Mouse (Mus musculus) CH12.LX (cell line): Measurements from ENCODE around the gene Spaca7. TPM values are rescaled to one million over a fixed set of nuclear protein-coding genes. Genes with fewer than 3 reads are reported as not detected.
"Not testable (repeated sequence)": the region's sequence is repeated elsewhere in the genome, so short reads cannot be mapped to it uniquely, and the experiment has no call there.

ENCODE experiments used
- DNase-seq: peaks from one replicate; pipeline ENCODE4 v3.0.0-alpha.2; 2013; ENCODE audit errors: extremely low read depth
- H3K27ac ChIP-seq: 2 replicates; pipeline ENCODE4 v1.5.1; 2012; ENCODE audit warnings: low read depth, mild to moderate bottlenecking, control low read depth, moderate library complexity; ENCODE audit not compliant: insufficient read depth
- H3K27me3 ChIP-seq: replicated peaks from 2 replicates; pipeline ENCODE3; 2012; ENCODE audit warnings: inconsistent platforms
- H3K36me3 ChIP-seq, 2 experiments: replicated peaks in 1 of 2; 2 replicates each; pipeline versions ENCODE3 to v1.6.1; 2012; ENCODE audit warnings: inconsistent platforms in 1 of 2, low read length in 1 of 2, mild to moderate bottlenecking in 1 of 2, mixed read lengths in 1 of 2, moderate library complexity in 1 of 2; ENCODE audit not compliant: control insufficient read depth in 1 of 2, insufficient read depth in 1 of 2
- H3K4me1 ChIP-seq, 2 experiments: 2 replicates each; pipeline ENCODE4 v1.6.1; 2012; ENCODE audit warnings: inconsistent platforms in 1 of 2, moderate library complexity in 1 of 2; ENCODE audit not compliant: insufficient read depth in 2 of 2, control insufficient read depth in 1 of 2
- H3K4me2 ChIP-seq: 2 replicates; pipeline ENCODE4 v1.6.1; 2012; ENCODE audit warnings: low read depth, mild to moderate bottlenecking, control low read depth; ENCODE audit not compliant: poor library complexity, insufficient read depth, severe bottlenecking
- H3K4me3 ChIP-seq, 3 experiments: fragments of 150-350 bp in 1 of 3; sonication (generic) in 1 of 3; replicated peaks in 1 of 3; 2 replicates each; pipeline versions ENCODE3 to v1.5.1; 2011 to 2012; ENCODE audit warnings: low read depth in 2 of 3, low read length in 2 of 3, mild to moderate bottlenecking in 2 of 3, moderate library complexity in 2 of 3, control low read depth in 1 of 3, improper control_type of control experiment in 1 of 3, inconsistent platforms in 1 of 3, mixed read lengths in 1 of 3; ENCODE audit not compliant: poor library complexity in 1 of 3
- H3K79me2 ChIP-seq: replicated peaks from 2 replicates; pipeline ENCODE4 v1.6.1; 2012; ENCODE audit warnings: mild to moderate bottlenecking, moderate library complexity; ENCODE audit not compliant: control insufficient read depth, poor library complexity, insufficient read depth, severe bottlenecking; ENCODE audit errors: extremely low read depth
- H3K9ac ChIP-seq: 2 replicates; pipeline ENCODE4 v1.6.1; 2012; ENCODE audit warnings: low read depth, mild to moderate bottlenecking, control low read depth, moderate library complexity; ENCODE audit not compliant: insufficient read depth
- H3K9me3 ChIP-seq: replicated peaks from 2 replicates; pipeline ENCODE3; 2012; ENCODE audit warnings: low read length, inconsistent platforms, mixed read lengths
- CHD1 ChIP-seq: IDR thresholded peaks from 2 replicates; pipeline ENCODE4 v1.6.1; 2012; ENCODE audit warnings: low read depth, low read length, improper control_type of control experiment, inconsistent platforms
- CHD2 ChIP-seq: IDR thresholded peaks from 2 replicates; pipeline ENCODE4 v1.6.1; 2011; ENCODE audit warnings: low read length, improper control_type of control experiment
- CTCF ChIP-seq, 2 experiments: IDR thresholded peaks in 1 of 2; conservative IDR thresholded peaks in 1 of 2; 2 replicates each; pipeline ENCODE4 v1.5.1; 2011 to 2012; ENCODE audit warnings: low read depth in 2 of 2, low read length in 2 of 2, improper control_type of control experiment in 1 of 2, inconsistent platforms in 1 of 2, mild to moderate bottlenecking in 1 of 2, moderate library complexity in 1 of 2
- E2F4 ChIP-seq: IDR thresholded peaks from 2 replicates; pipeline ENCODE4 v1.6.1; 2011; ENCODE audit warnings: low read depth, low read length, improper control_type of control experiment; ENCODE audit not compliant: insufficient replicate concordance
- ELF1 ChIP-seq: IDR thresholded peaks from 2 replicates; pipeline ENCODE4 v1.6.1; 2014; ENCODE audit warnings: low read depth, mild to moderate bottlenecking, inconsistent platforms, low read length, improper control_type of control experiment
- EP300 ChIP-seq: IDR thresholded peaks from 2 replicates; pipeline ENCODE4 v1.6.1; 2011; ENCODE audit warnings: low read length, improper control_type of control experiment
- GABPA ChIP-seq: IDR thresholded peaks from 2 replicates; pipeline ENCODE4 v1.6.1; 2012; ENCODE audit warnings: low read depth, low read length, improper control_type of control experiment, inconsistent platforms; ENCODE audit not compliant: insufficient replicate concordance
- HCFC1 ChIP-seq: IDR thresholded peaks from 2 replicates; pipeline ENCODE4 v1.6.1; 2012; ENCODE audit warnings: low read depth, mild to moderate bottlenecking, inconsistent platforms, low read length, improper control_type of control experiment
- JUND ChIP-seq: conservative IDR thresholded peaks from 2 replicates; pipeline ENCODE4 v1.6.1; 2011; ENCODE audit warnings: low read depth, low read length, improper control_type of control experiment
- MAFK ChIP-seq: IDR thresholded peaks from 2 replicates; pipeline ENCODE4 v1.6.1; 2011; ENCODE audit warnings: low read length, improper control_type of control experiment; ENCODE audit not compliant: insufficient replicate concordance
- MEF2A ChIP-seq: IDR thresholded peaks from 2 replicates; pipeline ENCODE4 v1.6.1; 2014; ENCODE audit warnings: low read depth, mild to moderate bottlenecking, inconsistent platforms, low read length, improper control_type of control experiment, borderline replicate concordance
- PAX5 ChIP-seq: IDR thresholded peaks from 2 replicates; pipeline ENCODE4 v1.6.1; 2012; ENCODE audit warnings: low read length, inconsistent platforms, mixed read lengths
- POLR2A ChIP-seq: IDR thresholded peaks from 2 replicates; pipeline ENCODE4 v1.6.1; 2011; ENCODE audit warnings: low read depth, mild to moderate bottlenecking, improper control_type of control experiment, low read length
- SIN3A ChIP-seq: IDR thresholded peaks from 2 replicates; pipeline ENCODE4 v1.6.1; 2012; ENCODE audit warnings: low read length, improper control_type of control experiment, inconsistent platforms
- UBTF ChIP-seq: IDR thresholded peaks from 2 replicates; pipeline ENCODE4 v1.6.1; 2012; ENCODE audit warnings: low read depth, mild to moderate bottlenecking, inconsistent platforms, low read length, improper control_type of control experiment, moderate library complexity
- ZC3H11A ChIP-seq: IDR thresholded peaks from 2 replicates; pipeline ENCODE4 v1.6.1; 2012; ENCODE audit warnings: low read depth, mild to moderate bottlenecking, inconsistent platforms, low read length, improper control_type of control experiment
- ZMIZ1 ChIP-seq: IDR thresholded peaks from 2 replicates; pipeline ENCODE4 v1.6.1; 2012; ENCODE audit warnings: low read depth, mild to moderate bottlenecking, inconsistent platforms, low read length, improper control_type of control experiment
- dilution Hi-C: fragments of 300-500 bp; cut with MboI; formaldehyde crosslinking; loops from 2 replicates; pipeline ENCODE4 v1.14.3; 2020; ENCODE audit warnings: low sequenced_read_pairs; ENCODE audit not compliant: extremely low pct_unique_long_range_greater_than_20kb, extremely low pct_ligation_motif_present
- in situ Hi-C: fragments of 300-500 bp; cut with MboI; formaldehyde crosslinking; loops from 3 replicates; pipeline ENCODE4 v1.14.3; 2019; ENCODE audit warnings: low sequenced_read_pairs, low pct_ligation_motif_present, low pct_unique_long_range_greater_than_20kb, mixed read lengths
- polyA plus RNA-seq: library from polyadenylated mRNA; unstranded; fragments of >175 nt; gene quantifications from 2 replicates; pipeline ENCODE4 v1.2.1, GENCODE M21; 2012; ENCODE audit warnings: low read depth; ENCODE audit not compliant: insufficient read length
- total RNA-seq, 2 experiments: library from RNA; depleted of rRNA; stranded (reverse); fragments of 300-350 nt in 1 of 2; fragments of >200 nt in 1 of 2; gene quantifications; 2 replicates each; pipeline ENCODE4 v1.2.3; 2012 to 2014

Spaca7 gene
- total and polyA plus RNA-seq, 3 experiments: not detected

DNA sequence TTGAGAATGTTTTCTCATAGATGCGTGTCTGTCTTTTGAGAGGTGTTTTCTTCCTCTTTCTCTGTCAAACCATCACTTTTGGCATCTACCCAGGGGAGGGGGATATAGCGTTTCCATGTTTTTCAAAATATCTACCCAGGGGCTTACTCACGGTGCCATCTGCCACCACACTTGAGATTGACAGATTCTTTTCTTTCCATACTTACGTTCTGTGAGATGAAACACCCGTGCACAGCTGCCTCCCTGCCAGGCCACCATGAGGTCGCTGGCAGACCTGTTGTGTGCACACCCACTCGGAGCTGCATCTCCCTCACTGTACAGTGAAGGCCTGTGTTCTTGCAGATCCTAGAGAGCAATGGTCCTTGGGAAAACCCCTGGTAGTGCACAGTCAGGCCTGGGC, 40.4 kb downstream of the Spaca7 start:
- dilution Hi-C loops: no loop called here
- no peak overlapping the region for H3K9ac ChIP-seq
- no peaks in the 10 kb centered on the region for H3K9me3 ChIP-seq
- in situ Hi-C loops: no loop called here
- H3K4me3 ChIP-seq: no peak overlapping the region
- H3K79me2 ChIP-seq: no peaks in the 10 kb centered on the region
- TF ChIP-seq HCFC1 (no peak), EP300 (no peak), JUND (no peak), ELF1 (no peak), E2F4 (no peak), PAX5 (no peak), CTCF (conservative IDR thresholded peaks at IDR 0.05 in 1 of 2, IDR thresholded peaks at IDR 0.05 in 1 of 2; ENCODE audit: low read depth in 2 of 2, low read length in 2 of 2) (no peak), CHD2 (no peak), ZC3H11A (no peak), ZMIZ1 (no peak), POLR2A (no peak), MAFK (no peak), SIN3A (no peak), CHD1 (no peak), MEF2A (no peak), GABPA (no peak), UBTF (no peak)
- H3K4me2 ChIP-seq: no peak overlapping the region
- peaks cover 0 to 6% of the 10 kb centered on the region in 2 experiments; a peak in 1 of 4 replicates for H3K4me1 ChIP-seq
- H3K27me3 ChIP-seq: no peaks in the 10 kb centered on the region
- H3K27ac ChIP-seq: no peak overlapping the region
- DNase-seq: no peak
- peaks cover 30 to 46% of the 10 kb centered on the region in 2 experiments for H3K36me3 ChIP-seq

- H3K4me2 ChIP-seq, in situ Hi-C loops, H3K79me2 ChIP-seq, H3K4me1 ChIP-seq, DNase-seq, H3K4me3 ChIP-seq, H3K9me3 ChIP-seq, H3K27me3 ChIP-seq, dilution Hi-C loops, H3K27ac ChIP-seq, H3K9ac ChIP-seq: not testable (repeated sequence)
- H3K36me3 ChIP-seq: peaks cover 51 to 75% of the 10 kb centered on the region in 2 experiments
Measured at GRCm38 (mm10) chr8:12617369-12617768, 44.5 kb downstream of the Spaca7 start.
